Mouse (Mus musculus): ENCODE measurements around the gene Cyba.

Gene Cyba

GRCm38 (mm10) chr8:122452154-122452553, 19.4 kb upstream of the Cyba start:
- no peak for DNase-seq (ENCODE audit: extremely low spot score)

- no peak for DNase-seq (ENCODE audit: extremely low spot score)
Observed at GRCm38 (mm10) chr8:122451161-122451703, 18.5 kb upstream of the Cyba start.

- no peak for DNase-seq (ENCODE audit: extremely low spot score)
Observed at GRCm38 (mm10) chr8:122445203-122445602, 12.5 kb upstream of the Cyba start.

- DNase-seq (ENCODE audit: extremely low spot score) = peak; percentile 37
Observed at GRCm38 (mm10) chr8:122444058-122444748, 11.5 kb upstream of the Cyba start.

- peak; percentile 98 for DNase-seq (ENCODE audit: extremely low spot score)
Observed at GRCm38 (mm10) chr8:122443262-122444006, 10.7 kb upstream of the Cyba start, which contains the start of gene Mvd. Gene Mvd, minus strand, starts transcription at chr8:122443422.

- DNase-seq (ENCODE audit: extremely low spot score) = no peak
Observed at GRCm38 (mm10) chr8:122442781-122443180, 10.1 kb upstream of the Cyba start.

- DNase-seq (ENCODE audit: extremely low spot score) = no peak
Observed at GRCm38 (mm10) chr8:122442356-122442755, 9.6 kb upstream of the Cyba start.

- no peak for DNase-seq (ENCODE audit: extremely low spot score)
Observed at GRCm38 (mm10) chr8:122441326-122441725, 8.6 kb upstream of the Cyba start.

GRCm38 (mm10) chr8:122439336-122439735, 6.6 kb upstream of the Cyba start:
- no peak for DNase-seq (ENCODE audit: extremely low spot score)

GRCm38 (mm10) chr8:122437708-122438331, 5.1 kb upstream of the Cyba start:
- DNase-seq (ENCODE audit: extremely low spot score) = no peak

GRCm38 (mm10) chr8:122436586-122437125, 3.9 kb upstream of the Cyba start:
- DNase-seq (ENCODE audit: extremely low spot score) = no peak

- no peak for DNase-seq (ENCODE audit: extremely low spot score)
Observed at GRCm38 (mm10) chr8:122436146-122436545, 3.4 kb upstream of the Cyba start.

- no peak for DNase-seq (ENCODE audit: extremely low spot score)
Observed at GRCm38 (mm10) chr8:122435375-122435774, 2.6 kb upstream of the Cyba start.

GRCm38 (mm10) chr8:122433269-122433905, 657 bp upstream of the Cyba start:
- DNase-seq (ENCODE audit: extremely low spot score) = no peak

GRCm38 (mm10) chr8:122431694-122432442, 862 bp downstream of the Cyba start:
- no peak for DNase-seq (ENCODE audit: extremely low spot score)

- no peak for DNase-seq (ENCODE audit: extremely low spot score)
Observed at GRCm38 (mm10) chr8:122430646-122431045, 2.1 kb downstream of the Cyba start.

GRCm38 (mm10) chr8:122430058-122430636, 2.6 kb downstream of the Cyba start:
- no peak for DNase-seq (ENCODE audit: extremely low spot score)

GRCm38 (mm10) chr8:122428163-122428562, 4.6 kb downstream of the Cyba start:
- DNase-seq (ENCODE audit: extremely low spot score) = no peak

GRCm38 (mm10) chr8:122427607-122428006, 5.1 kb downstream of the Cyba start:
- DNase-seq (ENCODE audit: extremely low spot score) = no peak

- DNase-seq (ENCODE audit: extremely low spot score) = no peak
Observed at GRCm38 (mm10) chr8:122426145-122426544, 6.6 kb downstream of the Cyba start.

- DNase-seq (ENCODE audit: extremely low spot score) = no peak
Observed at GRCm38 (mm10) chr8:122423659-122424058, 9.1 kb downstream of the Cyba start.

All from embryo, embryonic 9.5 days (tissue).